Mouse (Mus musculus) CH12.LX (cell line): ENCODE data around the gene Dse. TPM values are rescaled to one million over a fixed set of nuclear protein-coding genes. Genes with fewer than 3 reads are reported as not detected.
A peak's percentile ranks its signal among the peaks of the same experiment; 100 is the strongest.

ENCODE experiments used
- DNase-seq: peaks from one replicate; pipeline ENCODE4 v3.0.0-alpha.2; 2013; ENCODE audit errors: extremely low read depth
- H3K27ac ChIP-seq: 2 replicates; pipeline ENCODE4 v1.5.1; 2012; ENCODE audit warnings: low read depth, mild to moderate bottlenecking, control low read depth, moderate library complexity; ENCODE audit not compliant: insufficient read depth
- H3K27me3 ChIP-seq: replicated peaks from 2 replicates; pipeline ENCODE3; 2012; ENCODE audit warnings: inconsistent platforms
- H3K36me3 ChIP-seq, 2 experiments: replicated peaks in 1 of 2; 2 replicates each; pipeline versions ENCODE3 to v1.6.1; 2012; ENCODE audit warnings: inconsistent platforms in 1 of 2, low read length in 1 of 2, mild to moderate bottlenecking in 1 of 2, mixed read lengths in 1 of 2, moderate library complexity in 1 of 2; ENCODE audit not compliant: control insufficient read depth in 1 of 2, insufficient read depth in 1 of 2
- H3K4me1 ChIP-seq, 2 experiments: 2 replicates each; pipeline ENCODE4 v1.6.1; 2012; ENCODE audit warnings: inconsistent platforms in 1 of 2, moderate library complexity in 1 of 2; ENCODE audit not compliant: insufficient read depth in 2 of 2, control insufficient read depth in 1 of 2
- H3K4me2 ChIP-seq: 2 replicates; pipeline ENCODE4 v1.6.1; 2012; ENCODE audit warnings: low read depth, mild to moderate bottlenecking, control low read depth; ENCODE audit not compliant: poor library complexity, insufficient read depth, severe bottlenecking
- H3K4me3 ChIP-seq, 3 experiments: fragments of 150-350 bp in 1 of 3; sonication (generic) in 1 of 3; replicated peaks in 1 of 3; 2 replicates each; pipeline versions ENCODE3 to v1.5.1; 2011 to 2012; ENCODE audit warnings: low read depth in 2 of 3, low read length in 2 of 3, mild to moderate bottlenecking in 2 of 3, moderate library complexity in 2 of 3, control low read depth in 1 of 3, improper control_type of control experiment in 1 of 3, inconsistent platforms in 1 of 3, mixed read lengths in 1 of 3; ENCODE audit not compliant: poor library complexity in 1 of 3
- H3K79me2 ChIP-seq: replicated peaks from 2 replicates; pipeline ENCODE4 v1.6.1; 2012; ENCODE audit warnings: mild to moderate bottlenecking, moderate library complexity; ENCODE audit not compliant: control insufficient read depth, poor library complexity, insufficient read depth, severe bottlenecking; ENCODE audit errors: extremely low read depth
- H3K9ac ChIP-seq: 2 replicates; pipeline ENCODE4 v1.6.1; 2012; ENCODE audit warnings: low read depth, mild to moderate bottlenecking, control low read depth, moderate library complexity; ENCODE audit not compliant: insufficient read depth
- H3K9me3 ChIP-seq: replicated peaks from 2 replicates; pipeline ENCODE3; 2012; ENCODE audit warnings: low read length, inconsistent platforms, mixed read lengths
- BHLHE40 ChIP-seq: IDR thresholded peaks from 2 replicates; pipeline ENCODE4 v1.6.1; 2011; ENCODE audit warnings: mild to moderate bottlenecking, low read depth, low read length, improper control_type of control experiment
- CTCF ChIP-seq, 2 experiments: IDR thresholded peaks in 1 of 2; conservative IDR thresholded peaks in 1 of 2; 2 replicates each; pipeline ENCODE4 v1.5.1; 2011 to 2012; ENCODE audit warnings: low read depth in 2 of 2, low read length in 2 of 2, improper control_type of control experiment in 1 of 2, inconsistent platforms in 1 of 2, mild to moderate bottlenecking in 1 of 2, moderate library complexity in 1 of 2
- E2F4 ChIP-seq: IDR thresholded peaks from 2 replicates; pipeline ENCODE4 v1.6.1; 2011; ENCODE audit warnings: low read depth, low read length, improper control_type of control experiment; ENCODE audit not compliant: insufficient replicate concordance
- IRF4 ChIP-seq: IDR thresholded peaks from 2 replicates; pipeline ENCODE4 v1.6.1; 2014; ENCODE audit warnings: low read depth, mild to moderate bottlenecking, inconsistent platforms, low read length, improper control_type of control experiment
- JUN ChIP-seq: IDR thresholded peaks from 2 replicates; pipeline ENCODE4 v1.6.1; 2011; ENCODE audit warnings: low read depth, mild to moderate bottlenecking, low read length, improper control_type of control experiment, moderate library complexity; ENCODE audit not compliant: insufficient read depth
- JUND ChIP-seq: conservative IDR thresholded peaks from 2 replicates; pipeline ENCODE4 v1.6.1; 2011; ENCODE audit warnings: low read depth, low read length, improper control_type of control experiment
- MEF2A ChIP-seq: IDR thresholded peaks from 2 replicates; pipeline ENCODE4 v1.6.1; 2014; ENCODE audit warnings: low read depth, mild to moderate bottlenecking, inconsistent platforms, low read length, improper control_type of control experiment, borderline replicate concordance
- MXI1 ChIP-seq: IDR thresholded peaks from 2 replicates; pipeline ENCODE4 v1.6.1; 2011; ENCODE audit warnings: mild to moderate bottlenecking, low read depth, low read length, improper control_type of control experiment
- PAX5 ChIP-seq: IDR thresholded peaks from 2 replicates; pipeline ENCODE4 v1.6.1; 2012; ENCODE audit warnings: low read length, inconsistent platforms, mixed read lengths
- POLR2A ChIP-seq: IDR thresholded peaks from 2 replicates; pipeline ENCODE4 v1.6.1; 2011; ENCODE audit warnings: low read depth, mild to moderate bottlenecking, improper control_type of control experiment, low read length
- RAD21 ChIP-seq: IDR thresholded peaks from 2 replicates; pipeline ENCODE4 v1.6.1; 2011; ENCODE audit warnings: low read depth, mild to moderate bottlenecking, low read length, improper control_type of control experiment, moderate library complexity
- RCOR1 ChIP-seq: conservative IDR thresholded peaks from 2 replicates; pipeline ENCODE4 v1.6.1; 2012; ENCODE audit warnings: low read depth, mild to moderate bottlenecking, inconsistent platforms, low read length, improper control_type of control experiment
- SMC3 ChIP-seq: IDR thresholded peaks from 2 replicates; pipeline ENCODE4 v1.6.1; 2011; ENCODE audit warnings: low read depth, low read length, improper control_type of control experiment
- TBP ChIP-seq: conservative IDR thresholded peaks from 2 replicates; pipeline ENCODE4 v1.6.1; 2011; ENCODE audit warnings: low read depth, low read length, improper control_type of control experiment
- UBTF ChIP-seq: IDR thresholded peaks from 2 replicates; pipeline ENCODE4 v1.6.1; 2012; ENCODE audit warnings: low read depth, mild to moderate bottlenecking, inconsistent platforms, low read length, improper control_type of control experiment, moderate library complexity
- USF1 ChIP-seq: IDR thresholded peaks from 2 replicates; pipeline ENCODE4 v1.6.1; 2014; ENCODE audit warnings: low read depth, mild to moderate bottlenecking, inconsistent platforms, low read length, improper control_type of control experiment
- ZC3H11A ChIP-seq: IDR thresholded peaks from 2 replicates; pipeline ENCODE4 v1.6.1; 2012; ENCODE audit warnings: low read depth, mild to moderate bottlenecking, inconsistent platforms, low read length, improper control_type of control experiment
- ZNF384 ChIP-seq: IDR thresholded peaks from 2 replicates; pipeline ENCODE4 v1.6.1; 2012; ENCODE audit warnings: low read depth, low read length, improper control_type of control experiment, inconsistent platforms
- dilution Hi-C: fragments of 300-500 bp; cut with MboI; formaldehyde crosslinking; loops from 2 replicates; pipeline ENCODE4 v1.14.3; 2020; ENCODE audit warnings: low sequenced_read_pairs; ENCODE audit not compliant: extremely low pct_unique_long_range_greater_than_20kb, extremely low pct_ligation_motif_present
- in situ Hi-C: fragments of 300-500 bp; cut with MboI; formaldehyde crosslinking; loops from 3 replicates; pipeline ENCODE4 v1.14.3; 2019; ENCODE audit warnings: low sequenced_read_pairs, low pct_ligation_motif_present, low pct_unique_long_range_greater_than_20kb, mixed read lengths
- polyA plus RNA-seq: library from polyadenylated mRNA; unstranded; fragments of >175 nt; gene quantifications from 2 replicates; pipeline ENCODE4 v1.2.1, GENCODE M21; 2012; ENCODE audit warnings: low read depth; ENCODE audit not compliant: insufficient read length
- total RNA-seq, 2 experiments: library from RNA; depleted of rRNA; stranded (reverse); fragments of 300-350 nt in 1 of 2; fragments of >200 nt in 1 of 2; gene quantifications; 2 replicates each; pipeline ENCODE4 v1.2.3; 2012 to 2014

Gene Dse
- total and polyA plus RNA-seq, 3 experiments, result 0.10 to 0.15 TPM; not detected in 1

DNA sequence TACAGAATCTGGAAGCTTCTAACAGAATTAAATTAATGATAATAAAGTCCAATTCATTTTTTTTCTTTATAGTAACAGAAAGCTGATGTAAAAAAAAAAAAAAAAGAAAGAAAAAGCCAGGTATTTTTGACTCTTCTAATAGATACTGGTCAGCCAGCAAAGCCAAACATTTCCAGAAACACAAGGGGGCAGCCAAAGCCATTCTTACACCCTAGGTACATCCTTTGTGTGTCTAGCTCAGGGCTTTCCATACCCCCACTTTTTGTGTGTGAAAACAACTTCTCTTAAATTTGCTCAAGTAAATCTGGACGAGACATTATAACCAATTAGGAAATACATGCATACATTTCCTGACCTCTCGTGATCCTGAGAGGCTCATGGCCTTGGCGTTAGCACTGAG lies 55.7 kb downstream of the Dse start:
- Histone ChIP-seq H3K36me3 (no peaks in the 10 kb centered on the region), H3K79me2 (no peaks in the 10 kb centered on the region), H3K4me3 (no peak overlapping the region), H3K9ac (no peak overlapping the region), H3K27ac (no peak overlapping the region), H3K9me3 (no peaks in the 10 kb centered on the region), H3K4me2 (no peak overlapping the region), H3K27me3 (no peaks in the 10 kb centered on the region), H3K4me1 (peaks cover 0 to 3% of the 10 kb centered on the region in 2 experiments; a peak in 1 of 4 replicates)
- TF ChIP-seq RAD21 (peak; percentile 69), SMC3 (peak; percentile 75), USF1 (no peak), POLR2A (no peak), CTCF (conservative IDR thresholded peaks at IDR 0.05 in 1 of 2, IDR thresholded peaks at IDR 0.05 in 1 of 2; ENCODE audit: low read depth in 2 of 2, low read length in 2 of 2) (peak in 1 of 2 experiments; percentile 71; a peak in 2 of 4 replicates), ZNF384 (0 out of 2 replicates have a peak, but pooled peaks have one; percentile 10), BHLHE40 (no peak), IRF4 (no peak), MEF2A (no peak), ZC3H11A (peak; percentile 51)
- in situ Hi-C loops, result no loop called here
- dilution Hi-C loops, result no loop called here
- no peak for DNase-seq

DNA sequence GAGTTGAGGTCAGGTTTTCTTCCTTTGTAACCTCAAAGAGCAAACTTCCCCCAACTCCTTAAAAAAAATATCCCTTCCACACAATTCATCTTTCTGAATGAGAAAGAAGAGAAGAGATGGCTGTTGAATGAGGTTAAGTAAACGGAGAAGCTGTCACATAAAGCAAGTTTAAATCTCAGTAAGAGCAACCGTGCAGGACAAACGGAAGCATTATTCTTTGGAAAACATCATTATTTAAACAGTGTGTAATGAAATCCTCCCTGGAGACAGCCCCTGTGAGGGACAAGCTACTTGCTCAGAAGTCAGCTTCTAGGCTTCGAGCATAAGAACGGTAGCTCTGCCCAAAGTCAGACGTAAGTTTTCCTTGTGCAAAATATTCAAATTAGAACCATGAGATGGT lies 57.1 kb downstream of the Dse start:
- Histone ChIP-seq H3K4me1 (peaks cover 0 to 3% of the 10 kb centered on the region in 2 experiments; a peak in 1 of 4 replicates), H3K9me3 (no peaks in the 10 kb centered on the region), H3K4me3 (no peak overlapping the region), H3K27me3 (no peaks in the 10 kb centered on the region), H3K9ac (no peak overlapping the region), H3K4me2 (no peak overlapping the region), H3K36me3 (no peaks in the 10 kb centered on the region), H3K27ac (no peak overlapping the region), H3K79me2 (no peaks in the 10 kb centered on the region)
- dilution Hi-C loops (no loop called here), in situ Hi-C loops (no loop called here)
- TF ChIP-seq JUN (no peak), MEF2A (no peak), PAX5 (no peak), MXI1 (no peak), RCOR1 (no peak), E2F4 (no peak), UBTF (no peak), TBP (no peak), JUND (no peak), ZNF384 (no peak), CTCF (conservative IDR thresholded peaks at IDR 0.05 in 1 of 2, IDR thresholded peaks at IDR 0.05 in 1 of 2; ENCODE audit: low read depth in 2 of 2, low read length in 2 of 2) (no peak)
- DNase-seq, result no peak
